Mouse (Mus musculus) neural tube, embryonic 11.5 days (tissue): ENCODE measurements around the gene Gm10309. TPM values are rescaled to one million over a fixed set of nuclear protein-coding genes. Genes with fewer than 3 reads are reported as not detected.
A peak's percentile ranks its signal among the peaks of the same experiment; 100 is the strongest.

ENCODE experiments used
- ATAC-seq: fragments of 200-750 bp; cut with Nextera tagmentation; 2 replicates; pipeline ENCODE4 v1.8.0; 2017; ENCODE audit warnings: moderate number of reproducible peaks, mild to moderate bottlenecking, moderate TSS enrichment, moderate library complexity; ENCODE audit not compliant: insufficient read depth, low FRiP score, low TSS enrichment
- DNase-seq: peaks from one replicate; pipeline ENCODE4 v3.0.0-alpha.2; 2015; ENCODE audit warnings: low spot score
- H3K27ac ChIP-seq: fragments of 300-500 bp; sonication (generic); 2 replicates; pipeline ENCODE4 v1.5.1; 2014; ENCODE audit warnings: low read depth, mild to moderate bottlenecking, low read length
- H3K27me3 ChIP-seq: fragments of 300-500 bp; sonication (generic); 2 replicates; pipeline ENCODE4 v1.6.1; 2014; ENCODE audit warnings: mild to moderate bottlenecking, low read length, mixed read lengths; ENCODE audit not compliant: control insufficient read depth, insufficient read depth
- H3K36me3 ChIP-seq: fragments of 300-500 bp; sonication (generic); 2 replicates; pipeline ENCODE4 v1.6.1; 2014; ENCODE audit warnings: mild to moderate bottlenecking, low read length, moderate library complexity, mixed read lengths; ENCODE audit not compliant: control insufficient read depth, insufficient read depth
- H3K4me1 ChIP-seq: fragments of 300-500 bp; sonication (generic); 2 replicates; pipeline ENCODE4 v1.6.1; 2014; ENCODE audit warnings: low read length, mixed read lengths; ENCODE audit not compliant: control insufficient read depth, insufficient read depth
- H3K4me2 ChIP-seq: fragments of 300-500 bp; sonication (generic); 2 replicates; pipeline ENCODE4 v1.6.1; 2014; ENCODE audit warnings: low read depth, mild to moderate bottlenecking, moderate library complexity
- H3K4me3 ChIP-seq: fragments of 300-500 bp; sonication (generic); 2 replicates; pipeline ENCODE4 v1.5.1; 2014; ENCODE audit warnings: low read depth, low read length
- H3K9ac ChIP-seq: fragments of 300-500 bp; sonication (generic); 2 replicates; pipeline ENCODE4 v1.6.1; 2014; ENCODE audit warnings: mild to moderate bottlenecking, low read length
- H3K9me3 ChIP-seq: fragments of 300-500 bp; sonication (generic); 2 replicates; pipeline ENCODE4 v1.6.1; 2016; ENCODE audit warnings: low read length; ENCODE audit not compliant: control insufficient read depth
- WGBS: fragments of 180-500 bp; shearing (Covaris S2); extraction: QIAGEN DNeasy Blood & Tissue Kit; methylation state at CpG from one replicate; pipeline ENCODE4 v1.1.7; 2014; 5-methylcytosine and 5-hydroxymethylcytosine counted together
- polyA plus RNA-seq: library from polyadenylated mRNA; unstranded; fragments of >200 nt; fragmentation: Nextera tagmentation; extraction: Ambion mirVana; gene quantifications from 2 replicates; pipeline ENCODE4 v1.2.1, GENCODE M21; 2014

The Gm10309 gene
- polyA plus RNA-seq, 1 experiment from 2014 or later: 0.23 TPM

GRCm38 (mm10) chr17:86503208-86503897 is 1.7 kb downstream of the Gm10309 start:
- no peaks in the 10 kb centered on the region for H3K4me1 ChIP-seq
- no peak overlapping the region for H3K9ac ChIP-seq
- no peak for ATAC-seq
- no peaks in the 10 kb centered on the region for H3K36me3 ChIP-seq
- 94% methylated on average over 9 of the region's 9 CpGs for WGBS
- DNase-seq: no peak
- no peaks in the 10 kb centered on the region for H3K9me3 ChIP-seq
- H3K27me3 ChIP-seq: no peaks in the 10 kb centered on the region
- no peak overlapping the region for H3K4me3 ChIP-seq
- no peak overlapping the region for H3K4me2 ChIP-seq
- no peak overlapping the region for H3K27ac ChIP-seq

DNA sequence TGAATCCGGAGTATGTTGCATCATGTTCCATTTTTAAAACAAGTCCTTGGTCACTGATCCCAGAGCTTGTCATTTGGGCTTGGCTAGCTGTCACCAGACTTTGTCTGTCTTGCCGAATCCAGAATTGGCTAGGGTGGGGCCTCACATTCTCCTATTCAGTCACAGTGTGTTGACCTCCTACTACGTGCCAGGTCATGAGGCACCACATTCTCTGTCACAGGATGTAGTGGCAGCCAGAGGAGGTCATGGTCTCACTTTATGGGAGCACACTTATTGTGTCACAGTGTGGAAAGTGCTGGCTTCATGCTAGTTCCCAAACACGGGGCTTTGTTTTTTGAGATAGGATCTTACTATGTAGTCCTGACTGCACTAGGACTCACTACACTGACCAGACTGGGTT is 3.6 kb downstream of the Gm10309 start:
- WGBS: 87% methylated on average over 4 of the region's 4 CpGs
- no peaks in the 10 kb centered on the region for H3K27me3 ChIP-seq
- DNase-seq (no peak), ATAC-seq (no peak)
- H3K9me3 ChIP-seq: no peaks in the 10 kb centered on the region
- no peak overlapping the region for H3K4me3 ChIP-seq
- no peaks in the 10 kb centered on the region for H3K4me1 ChIP-seq
- H3K27ac ChIP-seq: no peak overlapping the region
- no peak overlapping the region for H3K4me2 ChIP-seq
- H3K9ac ChIP-seq: no peak overlapping the region
- no peaks in the 10 kb centered on the region for H3K36me3 ChIP-seq

GRCm38 (mm10) chr17:86499359-86500045 is 5.5 kb downstream of the Gm10309 start:
- H3K4me1 ChIP-seq: no peaks in the 10 kb centered on the region
- 69% methylated on average over 14 of the region's 15 CpGs for WGBS
- ATAC-seq: no peak
- DNase-seq: no peak
- H3K9me3 ChIP-seq: no peaks in the 10 kb centered on the region
- no peak overlapping the region for H3K9ac ChIP-seq
- no peaks in the 10 kb centered on the region for H3K27me3 ChIP-seq
- H3K27ac ChIP-seq: no peak overlapping the region
- no peak overlapping the region for H3K4me2 ChIP-seq
- no peaks in the 10 kb centered on the region for H3K36me3 ChIP-seq
- H3K4me3 ChIP-seq: no peak overlapping the region

- WGBS: 91% methylated on average over 4 of the region's 4 CpGs
- Histone ChIP-seq H3K4me2 (no peak overlapping the region), H3K36me3 (no peaks in the 10 kb centered on the region), H3K27me3 (no peaks in the 10 kb centered on the region), H3K9ac (no peak overlapping the region), H3K9me3 (no peaks in the 10 kb centered on the region), H3K4me3 (no peak overlapping the region), H3K27ac (no peak overlapping the region), H3K4me1 (no peaks in the 10 kb centered on the region)
- DNase-seq: no peak
- no peak for ATAC-seq
These were observed 7.7 kb downstream of the Gm10309 start for GRCm38 (mm10) chr17:86497302-86497701.

GRCm38 (mm10) chr17:86496123-86496771 is 8.8 kb downstream of the Gm10309 start:
- DNase-seq: peak; percentile 38
- Histone ChIP-seq H3K27ac (no peak overlapping the region), H3K4me3 (no peak overlapping the region), H3K9me3 (no peaks in the 10 kb centered on the region), H3K4me1 (no peaks in the 10 kb centered on the region), H3K9ac (no peak overlapping the region), H3K36me3 (no peaks in the 10 kb centered on the region), H3K4me2 (no peak overlapping the region), H3K27me3 (no peaks in the 10 kb centered on the region)
- no peak for ATAC-seq
- WGBS: 86% methylated on average over 9 of the region's 9 CpGs

DNA sequence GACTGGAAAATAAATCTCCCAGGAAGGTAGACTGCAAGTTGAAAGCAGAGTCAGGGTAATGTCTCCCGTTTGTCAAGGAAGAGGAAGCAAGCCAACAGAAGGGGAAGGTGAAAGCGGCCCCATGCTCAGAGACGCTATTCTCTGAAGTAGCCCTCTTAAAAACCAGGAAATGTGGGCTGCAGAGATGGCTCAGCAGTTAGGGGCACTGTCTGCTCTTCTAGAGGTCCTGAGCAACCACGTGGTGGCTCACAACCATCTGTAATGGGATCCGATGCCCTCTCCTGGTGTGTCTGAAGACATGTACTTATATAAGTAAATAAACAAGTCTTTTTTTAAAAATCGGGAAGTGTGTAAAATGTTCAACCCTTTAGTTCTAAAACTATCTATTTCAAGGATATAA is 10.1 kb downstream of the Gm10309 start:
- Histone ChIP-seq H3K36me3 (no peaks in the 10 kb centered on the region), H3K4me3 (no peak overlapping the region), H3K9ac (no peak overlapping the region), H3K4me2 (no peak overlapping the region), H3K27ac (no peak overlapping the region), H3K4me1 (no peaks in the 10 kb centered on the region), H3K9me3 (no peaks in the 10 kb centered on the region), H3K27me3 (no peaks in the 10 kb centered on the region)
- 76% methylated on average over 6 of the region's 6 CpGs for WGBS
- no peak for ATAC-seq
- DNase-seq: no peak

GRCm38 (mm10) chr17:86494494-86494893 is 10.5 kb downstream of the Gm10309 start:
- Histone ChIP-seq H3K27ac (no peak overlapping the region), H3K9ac (no peak overlapping the region), H3K4me2 (no peak overlapping the region), H3K27me3 (no peaks in the 10 kb centered on the region), H3K9me3 (no peaks in the 10 kb centered on the region), H3K4me3 (no peak overlapping the region), H3K36me3 (no peaks in the 10 kb centered on the region), H3K4me1 (no peaks in the 10 kb centered on the region)
- ATAC-seq (no peak), DNase-seq (no peak)
- WGBS: 92% methylated on average over 6 of the region's 6 CpGs

DNA sequence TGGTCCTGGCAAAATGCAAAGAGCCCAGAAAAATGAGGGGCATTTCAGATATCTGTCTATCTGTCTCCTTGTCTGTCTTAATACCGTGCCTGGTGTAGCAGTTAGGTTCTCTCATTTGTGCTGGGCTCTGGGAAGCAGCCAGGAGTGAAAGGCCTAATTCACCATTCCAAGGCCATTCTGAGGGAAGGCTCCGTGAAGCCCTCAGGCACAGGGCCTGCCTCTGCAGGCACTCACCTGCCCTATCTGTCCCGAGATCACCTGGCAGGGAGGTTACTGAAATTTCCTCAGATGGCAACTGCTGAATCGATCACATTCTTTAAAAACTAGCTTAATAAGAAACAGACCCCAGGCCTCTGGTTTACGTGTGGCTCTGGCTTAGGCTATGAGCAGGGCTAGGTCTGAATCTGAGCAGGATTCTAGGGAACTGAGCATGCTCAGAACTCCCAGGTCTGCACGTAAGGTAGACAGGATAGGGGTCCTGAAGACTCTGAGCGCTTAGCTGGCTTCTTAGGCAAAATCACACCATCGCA is 11.1 kb downstream of the Gm10309 start:
- no peaks in the 10 kb centered on the region for H3K36me3 ChIP-seq
- 83% methylated on average over 8 of the region's 8 CpGs for WGBS
- no peak for DNase-seq
- H3K4me1 ChIP-seq: no peaks in the 10 kb centered on the region
- no peaks in the 10 kb centered on the region for H3K27me3 ChIP-seq
- H3K27ac ChIP-seq: no peak overlapping the region
- H3K4me2 ChIP-seq: no peak overlapping the region
- no peak overlapping the region for H3K4me3 ChIP-seq
- H3K9me3 ChIP-seq: no peaks in the 10 kb centered on the region
- no peak for ATAC-seq
- no peak overlapping the region for H3K9ac ChIP-seq
